19 mouse cellular contexts compared by ENCODE assay signal in genomic region chr7:110262661-110263060, GRCm38 (mm10).
"Had no signal": no experiment of that assay in that cellular context is flagged by ENCODE, and none has a peak within 500 bp of the region (broad histone marks: within the 10 kb centered on the region; RNA-seq: fewer than 3 reads in every experiment).

No protein-coding gene starts in this region.

- H3K4me3 ChIP-seq: left cerebral cortex, adult 2 months; liver, embryonic 13.5 days; midbrain, embryonic 12.5 days; midbrain, embryonic 15.5 days; myocyte; neural tube, embryonic 13.5 days had no signal

- H3K9me3 ChIP-seq: liver, embryonic 13.5 days; midbrain, embryonic 12.5 days; midbrain, embryonic 15.5 days; neural tube, embryonic 13.5 days had no signal

- H3K27ac ChIP-seq: kidney, postnatal 0 days; left cerebral cortex, adult 2 months; liver, embryonic 13.5 days; midbrain, embryonic 12.5 days; midbrain, embryonic 15.5 days; neural tube, embryonic 13.5 days; stomach, postnatal 0 days had no signal

- ATAC-seq: intestine, postnatal 0 days; midbrain, embryonic 15.5 days had no signal

- H3K9ac ChIP-seq: liver, embryonic 13.5 days; lung, embryonic 14.5 days; midbrain, embryonic 12.5 days; midbrain, embryonic 15.5 days; neural tube, embryonic 13.5 days had no signal

- DNase-seq: kidney, adult 2 months; kidney, postnatal 36 days; layer of hippocampus, postnatal 36 days; liver, embryonic 13.5 days; retina, postnatal 1 day; right cerebral cortex, postnatal 25 days; spleen, adult 18-20 months; thymus, adult 2 months; thymus, postnatal 14 days; thymus, postnatal 4 days had no signal

- H3K4me1 ChIP-seq: midbrain, embryonic 12.5 days; midbrain, embryonic 15.5 days; neural tube, embryonic 13.5 days had no signal

- H3K4me2 ChIP-seq: liver, embryonic 13.5 days; lung, embryonic 14.5 days; midbrain, embryonic 12.5 days; midbrain, embryonic 15.5 days; neural tube, embryonic 13.5 days had no signal

- H3K36me3 ChIP-seq: liver, embryonic 13.5 days; midbrain, embryonic 12.5 days; midbrain, embryonic 15.5 days; neural tube, embryonic 13.5 days had no signal

- H3K27me3 ChIP-seq: liver, embryonic 13.5 days; midbrain, embryonic 12.5 days; midbrain, embryonic 15.5 days; neural tube, embryonic 13.5 days had no signal
